Mouse (Mus musculus) adrenal gland, postnatal 4 days (tissue): Measurements from ENCODE around the gene Lrba. TPM values are rescaled to one million over a fixed set of nuclear protein-coding genes. Genes with fewer than 3 reads are reported as not detected.

ENCODE experiments used
- DNase-seq, 2 experiments: peaks; one replicate each; pipeline ENCODE4 v3.0.0; 2021 to 2022; ENCODE audit warnings: low spot score in 2 of 2, mixed read lengths in 2 of 2
- total RNA-seq, 2 experiments: library from RNA; stranded (reverse); gene quantifications; 2 replicates each; pipeline ENCODE4 v1.2.3; 2021

The Lrba gene
- total RNA-seq, 2 experiments from 2014 or later = 33.1 to 43.6 TPM

DNA sequence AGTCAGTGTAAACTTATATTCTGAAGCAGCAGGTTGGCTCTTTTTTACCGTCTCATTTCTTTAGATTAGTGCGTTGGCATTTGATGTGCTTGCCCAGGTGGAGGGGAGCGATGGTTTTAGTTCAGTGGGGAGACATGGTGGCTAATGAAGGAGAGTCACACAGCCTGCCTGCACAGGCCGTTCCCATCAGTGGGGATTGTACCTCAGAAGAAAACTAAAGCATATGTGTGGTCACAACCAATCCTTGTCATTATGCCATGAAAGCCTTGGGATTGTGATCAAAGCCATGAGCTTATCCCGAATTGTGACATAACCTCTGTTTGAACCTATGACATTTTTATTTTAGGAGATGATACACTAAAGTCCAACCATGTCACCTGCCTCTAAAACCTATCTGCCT is 434.8 kb downstream of the Lrba start:
- no peak for DNase-seq

DNA sequence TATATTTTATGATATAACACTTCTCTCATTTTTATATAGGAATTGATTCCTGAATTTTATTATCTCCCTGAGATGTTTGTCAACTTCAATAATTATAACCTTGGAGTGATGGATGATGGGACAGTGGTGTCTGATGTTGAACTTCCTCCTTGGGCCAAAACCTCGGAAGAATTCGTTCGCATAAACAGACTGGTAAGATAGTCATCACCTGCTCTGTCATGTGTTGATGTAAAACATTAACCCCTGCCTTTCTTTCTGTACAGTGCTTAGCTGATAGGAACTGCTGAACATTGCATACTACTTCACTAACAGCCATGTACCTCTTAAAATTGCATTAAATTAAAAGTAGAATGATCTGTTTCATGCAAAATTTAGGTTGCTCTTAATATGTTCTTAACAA is 439.9 kb downstream of the Lrba start:
- DNase-seq = no peak

DNA sequence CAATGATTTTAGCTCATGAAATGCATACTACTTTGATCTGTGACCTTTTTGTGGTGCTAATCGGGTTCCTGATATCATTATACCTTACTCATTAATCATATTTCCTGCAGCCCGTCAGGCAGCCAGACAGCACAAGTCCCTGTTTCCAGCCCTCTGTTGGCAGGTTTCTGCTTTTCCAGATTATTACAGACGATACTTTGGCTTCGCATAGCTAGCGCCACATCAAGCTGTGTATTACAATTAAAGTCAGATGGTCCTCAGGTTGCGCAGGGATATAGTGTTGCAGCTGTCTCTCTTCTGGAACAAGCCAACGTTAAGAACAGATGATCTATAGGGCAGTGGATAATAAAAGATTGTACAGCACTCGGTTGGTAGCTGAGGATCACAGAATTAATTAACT is 443.7 kb downstream of the Lrba start:
- DNase-seq = no peak

DNA sequence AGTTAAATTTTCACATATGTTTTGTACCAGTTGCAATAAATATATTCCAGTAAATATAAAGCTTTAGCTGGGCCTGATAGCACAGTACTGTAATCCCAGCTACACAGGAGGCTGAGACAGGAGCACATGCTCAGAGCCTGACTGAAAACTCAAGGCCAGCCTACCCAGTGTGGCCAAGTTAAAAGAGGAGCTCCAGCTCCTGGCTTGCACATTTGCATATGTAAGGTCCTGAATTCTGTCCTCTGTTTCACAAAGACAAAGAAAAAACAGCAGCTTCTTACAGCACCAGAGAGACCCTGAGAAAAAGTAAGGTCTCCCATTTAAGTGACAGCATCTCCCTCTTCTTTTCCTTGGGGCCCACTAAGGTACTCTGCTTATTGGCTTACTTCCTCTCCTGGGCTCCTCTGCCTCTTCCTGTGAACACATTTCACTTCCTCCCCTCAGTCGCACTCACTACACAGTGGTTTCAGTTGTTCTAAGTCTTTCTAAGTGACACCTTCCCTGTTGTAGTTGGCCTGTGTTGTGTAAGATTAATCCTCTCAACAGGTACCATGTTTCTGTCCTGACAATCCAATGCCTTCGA is 453.2 kb downstream of the Lrba start:
- DNase-seq = no peak

DNA sequence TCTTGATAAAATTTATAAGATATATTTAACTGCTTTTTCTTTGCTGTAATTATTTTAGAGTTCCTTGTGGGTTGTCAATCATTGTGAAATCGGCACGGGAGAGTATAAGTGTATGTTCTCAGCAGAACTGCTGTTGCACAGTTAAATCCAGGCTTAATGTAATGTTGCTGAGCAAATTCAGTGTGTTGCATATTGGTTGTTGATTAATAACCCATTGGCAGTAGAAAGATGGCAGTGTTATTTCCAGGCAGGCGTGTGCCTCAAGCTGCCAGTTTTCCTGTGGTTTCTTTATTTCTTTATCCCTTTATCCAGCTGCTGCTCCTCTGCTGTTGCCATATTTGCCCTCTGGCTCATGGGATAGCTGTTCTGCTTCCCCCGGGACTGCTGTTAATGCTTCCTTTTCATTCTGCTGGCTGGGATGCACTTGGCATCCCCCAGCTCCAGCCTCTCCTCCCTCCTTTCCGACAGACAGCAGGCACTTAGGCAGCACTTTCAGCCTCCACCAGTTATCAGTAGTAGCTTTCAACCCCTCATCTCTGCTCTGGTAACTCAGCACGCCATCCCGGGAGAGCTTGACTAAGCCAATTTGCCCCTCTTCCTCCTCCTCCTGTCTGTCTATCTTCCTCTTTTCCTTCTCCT is 463.2 kb downstream of the Lrba start:
- no peak for DNase-seq

DNA sequence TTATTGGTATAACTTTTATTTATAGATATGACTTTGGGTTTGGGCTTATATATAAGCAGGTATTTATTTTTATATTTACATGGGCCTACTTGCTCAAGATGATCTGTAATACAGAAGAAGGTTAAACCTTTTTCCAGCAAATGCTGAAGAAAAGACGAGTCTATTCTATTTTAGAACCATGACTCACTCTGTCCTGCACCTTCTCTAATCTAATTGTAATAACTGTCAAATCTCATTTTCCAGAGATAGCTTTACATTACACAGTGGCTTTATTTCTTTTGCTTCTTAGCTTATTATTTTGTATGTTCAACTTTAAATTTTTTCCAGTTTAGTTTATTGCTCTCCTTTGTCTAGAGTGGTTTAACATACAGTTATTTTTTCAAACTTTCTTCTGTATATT is 464.0 kb downstream of the Lrba start:
- DNase-seq = no peak

DNA sequence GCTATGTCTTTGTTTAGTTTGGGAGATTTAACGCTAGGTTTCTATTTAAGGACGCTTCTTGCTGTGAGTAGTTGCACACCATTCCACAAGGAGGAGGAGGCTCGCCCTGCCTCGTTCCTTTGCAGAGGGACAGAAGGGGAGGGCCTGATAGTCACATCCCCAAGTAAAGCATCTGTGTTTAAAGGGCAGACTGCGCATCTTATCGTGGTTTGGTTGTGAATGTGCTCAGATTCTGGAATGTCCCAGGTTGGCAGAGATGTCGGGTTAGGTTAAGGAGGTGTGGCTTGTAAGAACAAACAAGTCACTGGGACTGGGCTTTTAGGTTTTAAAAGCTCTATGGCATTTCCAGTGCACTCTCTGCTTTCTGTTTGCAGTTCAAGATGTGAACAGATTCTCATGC is 464.8 kb downstream of the Lrba start:
- DNase-seq = no peak

DNA sequence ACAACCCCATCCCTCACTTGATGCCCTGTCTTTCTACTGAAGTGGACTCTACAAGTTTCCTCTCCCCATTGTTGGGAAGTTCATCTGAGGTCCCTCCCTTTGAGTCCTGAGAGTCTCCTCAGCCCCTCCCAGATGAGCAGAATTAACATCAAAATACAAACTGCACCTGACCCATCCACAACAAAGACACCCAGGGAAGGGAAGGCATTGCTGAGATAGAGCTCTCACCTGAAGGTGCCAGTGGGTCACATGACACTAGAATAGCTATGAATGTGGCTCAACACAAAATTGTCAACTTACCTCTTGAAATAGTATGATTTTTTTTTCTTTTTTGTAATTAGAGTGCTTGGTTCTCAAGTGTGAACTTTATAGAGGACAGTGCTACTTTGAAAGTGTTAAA is 468.3 kb downstream of the Lrba start:
- DNase-seq = no peak

DNA sequence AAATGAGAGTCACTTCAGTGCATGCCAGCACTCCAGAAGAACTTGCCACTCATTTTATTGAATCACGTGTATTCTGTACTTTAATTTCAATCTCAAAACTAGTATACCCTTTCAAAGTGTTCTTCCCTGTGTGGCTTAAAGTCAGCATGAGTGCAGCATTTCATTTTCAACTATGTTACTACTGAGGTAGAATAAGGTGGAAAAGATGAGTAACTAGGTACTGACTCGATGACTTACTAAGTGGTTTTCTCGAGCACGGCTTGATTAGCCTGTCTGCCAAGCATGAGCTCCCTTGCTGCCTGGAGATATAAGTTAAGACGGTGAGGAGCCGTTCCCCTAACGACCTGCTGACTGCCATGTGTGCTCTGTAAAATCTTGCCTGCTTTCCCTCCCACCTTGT is 469.1 kb downstream of the Lrba start:
- no peak for DNase-seq

DNA sequence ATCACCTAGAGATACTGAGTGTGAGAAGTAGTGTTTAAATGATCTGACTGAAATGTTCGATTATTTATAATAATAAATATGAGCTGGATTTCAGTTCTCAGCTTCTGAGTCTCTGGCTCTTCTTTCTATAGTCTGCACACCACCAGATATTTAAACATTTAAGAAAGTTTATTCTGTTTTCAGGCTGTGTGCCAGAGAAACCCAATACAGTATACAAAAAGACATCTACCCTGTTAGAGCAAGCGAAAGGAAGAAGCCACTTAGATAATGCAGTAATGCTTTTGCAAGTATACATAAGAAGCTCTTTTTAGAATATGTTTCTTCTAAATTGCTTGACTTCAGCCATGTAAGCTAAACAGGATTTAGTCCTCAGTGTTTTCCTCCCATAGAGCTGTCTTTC is 474.5 kb downstream of the Lrba start:
- DNase-seq = no peak

DNA sequence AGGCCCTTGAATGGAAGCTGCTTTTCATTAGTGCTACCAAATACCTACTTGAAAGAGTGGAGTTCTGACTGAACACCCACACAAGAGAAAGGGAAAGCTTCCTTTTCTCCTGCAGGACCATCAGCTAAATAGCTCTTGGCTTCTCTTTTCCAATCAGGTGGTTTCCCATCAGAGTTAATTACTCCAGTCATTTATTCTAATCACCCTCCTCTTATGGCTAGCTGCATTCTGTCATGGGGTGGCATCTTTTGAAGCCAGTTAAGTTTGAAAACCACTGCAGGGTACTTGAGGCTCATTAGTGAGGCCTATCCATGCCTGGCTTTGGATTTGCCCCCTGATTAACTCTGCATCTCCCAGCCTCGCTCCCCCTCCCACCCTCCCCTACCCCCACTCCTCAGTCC is 476.7 kb downstream of the Lrba start:
- DNase-seq = no peak

DNA sequence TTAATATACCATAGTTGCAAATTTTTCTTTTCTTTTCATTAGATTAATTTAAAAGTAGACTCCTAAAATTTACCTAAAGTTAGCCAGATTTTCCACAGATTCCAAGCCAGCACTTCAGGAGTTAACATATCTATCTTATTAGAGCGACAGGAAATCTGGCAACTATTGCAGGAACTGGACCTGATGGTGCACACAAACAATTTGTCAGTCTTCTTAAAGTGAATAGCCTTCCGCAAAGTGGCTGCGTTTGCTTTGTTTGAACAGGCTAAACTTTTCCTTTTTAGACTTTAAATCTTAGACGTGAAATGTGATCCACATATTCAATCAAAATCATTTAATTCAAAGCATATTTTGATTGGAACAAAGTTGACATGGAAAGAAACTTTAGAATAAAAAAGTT is 485.0 kb downstream of the Lrba start:
- no peak for DNase-seq

DNA sequence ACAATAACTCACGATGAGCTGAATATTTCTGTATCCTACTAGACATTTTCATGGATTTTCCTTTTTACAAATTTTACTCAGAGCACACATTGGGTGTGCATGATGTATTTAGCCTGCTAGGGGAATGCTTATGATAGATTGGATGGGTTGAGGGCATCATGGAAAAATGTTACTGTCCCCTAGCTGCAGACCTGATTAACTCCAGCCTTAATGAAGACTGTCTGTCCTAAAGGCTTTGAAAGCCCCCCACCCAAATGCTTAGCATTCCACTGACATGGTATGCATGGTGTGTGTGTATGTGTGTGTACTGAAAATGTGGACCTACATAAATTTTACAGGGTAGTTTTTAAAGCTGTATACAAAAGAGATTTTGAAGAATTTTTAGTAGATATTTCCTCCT is 487.1 kb downstream of the Lrba start:
- no peak for DNase-seq

DNA sequence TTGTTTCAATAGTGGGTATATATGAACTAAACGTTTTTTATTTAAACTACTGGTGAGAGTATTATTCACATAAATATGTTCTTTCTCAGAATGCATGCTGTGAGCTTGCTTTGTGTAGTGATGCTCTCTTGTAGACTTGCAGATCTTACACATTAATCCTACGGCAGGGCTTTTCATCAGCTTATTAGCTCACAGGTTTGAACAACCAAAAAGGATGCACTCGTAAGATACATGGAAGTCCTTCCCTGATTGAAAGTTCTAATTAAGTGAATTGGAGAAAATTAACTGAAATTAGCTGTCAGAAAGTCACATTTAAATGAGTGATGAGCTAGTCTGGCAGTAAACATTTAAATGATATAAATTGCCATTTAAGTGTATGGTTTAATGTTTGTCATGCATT is 488.3 kb downstream of the Lrba start:
- DNase-seq = no peak

DNA sequence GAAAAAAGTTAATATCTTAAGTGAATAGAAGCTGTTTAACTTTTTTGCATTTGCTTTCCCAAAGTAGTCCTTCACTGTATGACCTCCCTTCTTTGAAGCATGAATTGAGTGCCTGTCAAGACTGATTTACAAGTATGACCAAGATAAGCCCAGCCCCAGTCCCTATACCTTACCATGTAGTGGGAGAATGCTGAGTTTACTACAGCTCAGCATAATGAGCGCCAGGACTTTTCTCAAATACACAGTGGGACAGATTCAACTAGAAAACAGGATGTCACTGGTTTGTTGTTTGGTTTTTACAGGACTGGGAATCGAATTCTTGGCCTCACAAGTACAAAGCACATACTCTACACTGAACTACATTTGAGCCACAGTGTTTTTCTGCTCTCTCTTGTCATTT is 490.0 kb downstream of the Lrba start:
- DNase-seq = no peak

DNA sequence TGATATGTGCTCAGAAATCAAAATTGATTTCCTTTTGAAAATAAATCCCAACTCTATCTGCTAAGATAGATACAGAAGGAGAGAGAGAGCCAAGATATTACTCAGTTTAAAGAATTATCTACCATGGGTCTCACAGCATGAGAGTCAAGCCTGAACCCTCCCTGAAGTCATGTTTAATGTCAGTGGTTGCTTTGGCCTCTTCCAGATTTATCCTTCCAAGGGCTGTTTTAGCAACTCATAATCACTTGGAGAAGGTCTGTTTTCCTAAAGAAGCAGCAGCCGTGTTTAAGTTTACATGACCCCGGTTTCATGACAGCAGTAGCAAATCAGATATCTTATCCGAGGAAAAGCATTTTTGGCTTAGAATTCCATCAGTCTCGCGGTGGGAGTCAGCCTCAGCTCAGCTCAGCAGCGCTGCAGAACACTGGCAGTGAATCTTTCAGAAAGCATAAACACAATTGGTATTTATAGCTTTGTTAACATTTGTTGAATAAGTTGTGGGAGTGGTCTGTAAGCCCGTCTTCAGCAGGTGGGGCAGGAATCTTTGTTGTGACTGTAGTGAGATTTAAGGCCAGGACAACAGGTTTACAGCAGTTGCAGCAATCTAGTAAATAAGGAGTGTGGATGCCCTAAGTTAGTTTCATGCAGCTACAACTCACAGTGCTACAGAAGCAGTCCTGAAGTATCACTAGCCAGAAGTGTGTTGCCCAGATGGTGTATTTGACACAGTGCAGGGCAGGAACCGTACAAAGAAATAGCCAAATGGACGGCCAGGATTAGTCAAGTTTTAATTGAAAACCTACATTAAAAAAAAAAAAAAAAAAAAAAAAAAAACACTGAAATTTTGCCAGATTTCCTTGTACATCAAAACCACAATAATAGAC is 499.2 kb downstream of the Lrba start:
- DNase-seq = no peak

DNA sequence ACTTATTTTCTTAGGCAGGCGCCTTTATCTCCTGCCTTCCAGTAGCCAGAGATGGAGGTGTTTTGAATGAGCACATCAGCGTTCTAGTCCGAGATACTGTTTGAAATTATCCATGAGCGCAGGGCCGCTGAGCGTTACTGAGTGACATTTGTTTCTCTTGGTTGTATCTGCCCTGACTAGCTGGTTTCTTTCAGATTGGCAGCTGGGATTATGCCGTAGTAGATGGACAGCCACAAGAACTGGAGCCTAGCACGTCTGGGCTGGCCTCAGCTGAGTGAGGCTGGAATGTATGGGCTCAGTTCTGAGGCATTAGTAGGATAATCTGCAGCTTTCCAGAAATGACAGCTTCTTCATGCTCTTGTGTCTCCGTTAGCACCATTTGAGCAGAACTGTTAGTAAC is 500.6 kb downstream of the Lrba start:
- DNase-seq = no peak

DNA sequence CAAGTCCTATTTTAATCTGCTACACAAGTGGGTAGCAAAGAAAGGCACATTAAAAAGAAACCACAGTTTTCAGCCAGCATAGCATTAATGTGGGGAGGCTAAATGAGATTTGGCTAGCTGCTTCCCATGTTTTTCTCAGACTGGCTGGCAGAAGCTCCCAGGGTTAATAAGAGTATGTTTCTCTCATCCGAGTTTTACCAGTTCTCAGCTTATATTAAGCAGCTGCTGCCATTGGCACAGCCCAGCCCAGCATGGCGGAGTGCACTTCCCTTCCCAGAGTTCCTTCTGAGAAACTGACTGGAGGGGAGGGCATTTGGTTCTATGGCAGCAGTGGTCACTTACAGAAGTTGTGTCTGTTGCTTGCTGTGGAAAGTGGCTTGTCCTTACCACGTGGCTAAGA is 514.4 kb downstream of the Lrba start:
- DNase-seq = no peak

DNA sequence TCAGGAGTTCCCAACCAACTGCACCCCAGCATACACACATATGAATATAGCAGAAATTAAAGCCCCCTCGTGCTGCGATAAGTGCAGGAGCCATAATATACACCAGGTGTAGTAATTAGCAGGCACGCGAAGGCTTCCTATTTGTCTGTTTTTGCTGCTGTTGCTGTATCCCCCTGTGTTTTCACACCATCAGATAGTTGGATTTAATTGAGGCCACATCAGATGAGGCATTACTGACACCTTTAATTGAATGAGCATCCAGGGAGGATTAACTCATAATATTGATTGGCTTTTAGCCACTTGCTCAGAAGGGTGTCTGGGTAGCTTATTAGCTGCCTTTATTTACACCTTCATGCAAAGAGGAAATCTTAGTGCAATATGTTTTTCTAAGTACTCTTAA is 515.3 kb downstream of the Lrba start:
- no peak for DNase-seq

DNA sequence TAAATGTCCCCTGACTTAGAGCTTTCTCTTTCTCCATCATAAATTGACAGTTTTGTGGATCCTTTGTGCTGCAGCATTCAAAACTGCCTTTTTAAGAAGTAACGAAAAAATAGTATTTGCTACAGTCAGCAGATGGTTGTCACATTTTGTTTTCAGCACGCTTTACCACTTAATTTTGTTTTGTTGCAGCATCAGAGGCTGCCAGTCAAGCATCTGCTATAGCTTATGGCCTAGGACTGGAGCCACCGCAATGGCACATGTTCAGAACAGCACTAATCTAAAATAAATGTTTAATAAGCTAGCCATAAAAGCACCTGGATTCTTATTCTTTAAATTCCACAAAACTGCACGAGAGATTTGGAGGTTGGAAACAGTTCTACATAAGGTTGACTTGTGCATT is 520.9 kb downstream of the Lrba start:
- no peak for DNase-seq

DNA sequence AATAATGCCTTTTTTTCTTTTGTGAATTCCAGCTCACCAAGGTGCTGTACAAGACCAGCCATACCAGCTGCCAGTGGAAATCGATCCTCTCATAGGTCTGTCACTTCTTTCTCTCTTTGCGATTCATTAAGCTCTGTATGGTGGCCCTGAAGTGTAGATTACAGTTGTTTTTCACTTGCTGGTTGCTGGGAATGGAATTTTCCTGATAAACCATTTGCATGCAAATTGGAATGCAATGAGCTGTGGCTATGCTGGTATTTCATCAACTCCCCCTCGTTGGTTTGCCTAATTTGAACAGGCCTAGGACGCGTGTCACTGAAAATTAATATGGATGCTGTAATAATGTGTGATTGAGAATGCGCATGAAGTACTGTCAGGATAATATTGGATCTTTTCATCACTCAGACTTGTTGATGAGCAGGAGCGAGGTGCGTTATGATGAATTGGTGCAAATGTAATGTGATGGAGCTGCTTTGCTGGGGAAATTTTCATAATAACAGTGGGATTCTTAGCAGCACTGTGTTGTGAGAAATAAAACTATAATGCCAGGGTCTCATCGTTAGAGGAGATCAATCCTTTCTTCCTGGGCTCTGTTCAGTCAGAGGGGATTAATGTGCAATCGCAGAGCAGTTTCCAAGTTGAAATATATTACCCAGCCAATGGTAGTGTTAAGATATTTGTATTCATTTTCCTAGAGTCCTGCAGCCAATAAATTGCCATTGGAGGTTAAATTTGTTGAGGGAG is 521.5 kb downstream of the Lrba start:
- no peak for DNase-seq

DNA sequence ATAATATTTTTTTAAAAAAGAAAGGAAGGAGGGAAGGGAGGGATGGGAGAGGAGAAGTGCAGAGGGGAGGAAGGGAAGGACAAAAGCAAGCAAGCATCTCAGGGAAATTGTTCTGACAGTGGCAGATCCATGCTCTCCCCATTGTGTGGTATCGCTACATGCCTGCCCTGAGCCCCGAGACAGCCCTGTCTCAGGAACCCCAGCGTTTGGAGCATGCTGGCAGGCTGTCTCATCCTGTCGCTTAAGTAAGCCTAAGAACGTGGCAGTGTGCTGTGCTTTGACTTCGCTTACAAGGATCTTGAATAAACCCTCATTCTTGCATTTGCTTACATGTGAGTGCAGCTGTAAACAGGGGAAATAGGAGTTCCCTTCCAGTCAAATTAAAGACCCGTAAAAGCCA is 526.2 kb downstream of the Lrba start:
- no peak for DNase-seq
